Mouse (Mus musculus) CD4-positive, CD25-positive, alpha-beta regulatory T cell, adult 2 months (primary cell): Measurements from ENCODE around the gene Antxr1.

Experiments used
- DNase-seq: peaks from one replicate; pipeline ENCODE4 v3.0.0-alpha.2; 2012; ENCODE audit warnings: low read depth, low spot score

Antxr1 gene

DNA sequence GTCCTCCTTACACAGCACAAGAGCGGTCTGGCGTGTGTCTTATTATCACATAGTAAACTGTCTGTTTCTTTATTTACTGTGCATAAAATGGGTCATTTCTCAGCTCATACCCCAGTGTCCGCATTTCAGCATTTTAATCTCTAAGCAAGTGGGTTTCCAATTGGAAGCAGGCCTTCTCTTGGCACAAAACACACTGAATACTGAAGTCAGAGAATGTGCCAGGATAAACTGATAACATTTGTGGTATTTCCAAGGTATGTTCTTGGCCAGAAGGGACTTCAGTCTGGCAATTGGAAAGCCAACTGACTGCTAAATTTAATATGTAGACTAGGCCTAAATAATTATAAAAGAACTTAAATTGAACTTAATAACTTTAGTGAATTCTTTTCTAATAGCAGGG, 84.9 kb downstream of the Antxr1 start:
- no peak for DNase-seq

DNA sequence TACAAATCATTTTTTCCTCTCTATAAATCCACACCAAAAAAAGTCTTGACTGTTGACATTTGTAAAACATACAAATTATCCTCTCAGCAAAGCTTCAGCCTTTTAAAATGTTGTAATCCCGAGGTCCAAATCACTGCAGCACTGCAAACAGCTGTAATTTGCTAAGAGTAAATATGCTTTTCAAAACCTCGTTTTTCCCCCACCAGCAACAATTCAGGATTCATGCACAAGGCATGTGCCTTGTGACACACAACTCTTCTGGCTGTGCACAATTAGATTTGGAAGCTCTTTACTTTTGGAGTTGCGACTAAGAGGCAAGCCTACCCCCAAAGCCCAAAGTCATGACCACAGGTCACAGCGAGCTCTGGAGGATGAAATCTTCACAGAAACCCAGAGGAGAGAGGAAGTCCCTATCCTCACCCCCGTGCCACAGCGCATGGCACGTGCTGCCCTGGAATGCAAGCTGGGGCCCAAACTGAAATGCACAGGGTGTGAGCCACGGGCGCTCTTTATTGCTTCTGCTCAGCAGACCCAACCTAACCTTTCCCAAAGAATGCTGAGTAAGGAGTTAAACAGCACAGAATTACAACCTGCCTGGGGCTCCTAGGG, 87.3 kb downstream of the Antxr1 start:
- no peak for DNase-seq

DNA sequence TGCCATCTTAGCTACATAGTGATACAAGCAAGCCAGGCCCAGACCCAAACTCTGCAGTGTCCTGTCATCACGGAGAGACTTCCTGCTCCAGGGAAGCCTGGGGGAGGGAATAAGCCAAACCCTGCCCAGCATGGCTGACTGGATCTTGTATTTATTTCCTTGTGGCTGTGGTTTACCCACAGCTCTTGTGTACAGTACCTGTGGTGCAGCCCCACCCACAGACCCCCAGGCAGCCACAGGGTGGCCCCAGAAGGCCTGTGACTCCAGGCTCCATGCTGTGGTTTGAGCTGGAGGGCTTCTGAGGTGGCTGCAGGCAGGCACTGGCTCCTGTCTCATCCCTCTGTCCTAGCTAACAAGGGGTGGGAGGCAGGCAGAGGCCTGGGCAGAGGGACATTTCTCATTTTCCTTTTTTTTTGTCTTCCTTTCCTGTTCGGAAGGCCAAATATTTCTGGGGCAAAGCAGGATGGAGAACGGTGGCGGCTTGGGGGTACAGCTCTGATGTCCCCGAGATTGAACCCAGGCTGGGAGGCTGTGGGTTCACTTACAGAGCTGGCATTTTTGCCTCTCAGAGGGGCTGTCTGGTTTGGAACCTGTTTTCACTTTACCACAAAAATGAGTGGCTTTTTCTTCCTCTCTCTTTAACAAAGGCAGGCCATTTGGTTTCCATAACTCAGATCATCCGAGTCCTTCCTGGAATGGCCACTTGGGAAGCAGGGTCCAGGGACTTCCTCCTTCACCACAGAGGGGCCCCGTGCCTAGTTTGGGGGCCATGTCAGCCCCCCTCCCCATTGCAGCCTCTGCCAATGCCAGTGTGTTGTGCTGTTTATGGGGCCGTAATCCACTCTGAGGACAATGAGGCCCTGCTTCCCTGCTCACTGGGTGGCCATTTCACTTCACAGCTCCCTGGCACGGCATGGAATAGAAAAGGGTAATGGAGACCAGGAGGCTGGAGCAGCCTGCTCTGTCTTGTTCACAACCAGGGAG, 91.2 kb downstream of the Antxr1 start:
- no peak for DNase-seq

DNA sequence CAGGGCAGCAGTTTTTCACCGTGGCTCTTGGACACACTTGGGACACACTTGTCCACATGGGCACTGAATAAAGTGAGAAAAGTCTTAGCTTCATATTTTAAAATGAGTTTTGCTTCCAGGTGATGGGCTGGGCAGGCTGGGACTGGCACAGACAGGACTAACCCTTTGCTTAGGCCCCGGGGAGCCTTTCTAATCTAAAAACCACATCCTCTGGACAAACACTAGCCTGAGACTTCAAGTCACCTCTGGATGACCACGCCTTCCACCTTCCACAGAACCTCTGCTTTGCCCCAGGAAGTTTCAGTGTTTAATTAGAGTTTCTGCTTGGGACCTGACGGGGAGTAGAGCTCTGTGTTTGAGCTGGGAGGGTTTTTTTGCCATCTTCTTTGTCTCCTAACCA, 98.4 kb downstream of the Antxr1 start:
- no peak for DNase-seq

DNA sequence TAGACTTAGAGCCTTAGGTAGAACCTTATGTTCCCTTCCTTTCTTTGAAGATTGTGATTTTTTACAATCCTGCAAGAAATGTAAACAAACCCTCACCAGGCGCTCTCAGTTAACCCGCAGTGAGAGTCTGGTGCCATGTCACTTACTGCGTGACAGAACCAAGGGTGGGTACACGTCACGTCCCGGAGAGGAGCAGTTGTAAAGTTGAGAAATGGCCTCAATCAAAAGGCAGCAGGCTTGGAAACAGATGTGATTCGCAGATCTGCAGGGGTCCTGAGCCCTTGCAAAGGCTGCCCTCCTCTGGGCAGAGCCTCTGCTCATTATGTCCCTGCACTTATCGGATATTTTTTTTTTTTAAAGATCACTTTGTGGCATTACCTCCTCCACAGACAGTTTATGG, 99.6 kb downstream of the Antxr1 start:
- DNase-seq: no peak

DNA sequence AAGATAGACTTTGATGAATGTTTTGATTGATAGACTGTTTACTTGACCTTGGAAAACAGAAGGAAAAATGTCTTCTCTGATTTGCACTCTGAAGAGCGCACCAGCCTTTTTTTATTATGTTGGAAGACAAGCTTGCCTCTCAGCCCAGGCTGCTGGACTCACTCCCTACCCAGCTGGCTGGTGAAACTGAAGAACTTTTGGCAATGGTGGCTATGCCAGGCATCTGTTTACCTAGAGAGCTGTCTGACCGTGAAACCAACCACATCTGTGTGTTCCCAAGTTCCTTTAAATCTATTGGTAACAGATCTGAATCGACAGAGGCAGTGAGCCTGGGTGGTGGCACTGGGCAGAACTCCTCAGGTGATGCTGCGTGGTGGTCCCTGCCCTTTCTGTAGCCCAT, 102.5 kb downstream of the Antxr1 start:
- no peak for DNase-seq

DNA sequence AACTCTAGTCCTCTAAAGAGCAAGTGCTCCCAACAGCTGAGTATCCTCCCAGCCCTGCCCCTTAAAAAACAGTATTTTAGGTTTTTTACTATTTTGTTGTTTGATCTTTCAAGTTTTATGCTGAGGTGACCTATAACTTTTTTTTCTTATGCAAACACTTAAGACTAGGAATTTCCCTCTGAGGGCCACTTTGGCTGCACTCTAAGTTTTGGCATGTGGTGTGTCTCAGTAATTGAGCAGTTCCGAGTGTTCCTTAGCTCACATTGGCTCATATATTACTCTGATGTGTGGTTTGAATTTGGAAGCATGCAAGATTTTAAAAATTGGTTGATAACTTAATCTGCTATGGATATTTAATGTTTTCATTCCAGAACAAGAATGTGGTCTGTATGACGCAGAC, 105.6 kb downstream of the Antxr1 start:
- DNase-seq: no peak

DNA sequence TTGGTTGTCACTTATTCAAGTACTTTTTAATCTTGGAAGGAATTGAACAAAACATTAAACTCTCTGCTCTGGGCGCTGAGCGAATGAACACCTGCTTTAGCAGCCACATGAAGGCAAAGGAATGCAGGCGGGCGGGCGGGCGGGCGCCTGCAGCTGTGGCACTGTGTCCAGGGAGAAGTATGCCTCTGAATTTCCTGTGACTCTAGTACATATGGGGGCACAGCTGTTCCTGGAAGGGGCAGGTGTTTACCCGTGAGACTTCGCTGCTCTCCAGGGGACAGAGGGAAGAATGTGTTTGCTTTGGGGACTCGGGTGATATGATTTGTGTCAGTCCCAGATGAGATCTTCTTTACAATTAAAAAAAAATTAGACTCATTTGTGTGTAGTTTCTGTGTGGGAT, 107.7 kb downstream of the Antxr1 start:
- DNase-seq: no peak

DNA sequence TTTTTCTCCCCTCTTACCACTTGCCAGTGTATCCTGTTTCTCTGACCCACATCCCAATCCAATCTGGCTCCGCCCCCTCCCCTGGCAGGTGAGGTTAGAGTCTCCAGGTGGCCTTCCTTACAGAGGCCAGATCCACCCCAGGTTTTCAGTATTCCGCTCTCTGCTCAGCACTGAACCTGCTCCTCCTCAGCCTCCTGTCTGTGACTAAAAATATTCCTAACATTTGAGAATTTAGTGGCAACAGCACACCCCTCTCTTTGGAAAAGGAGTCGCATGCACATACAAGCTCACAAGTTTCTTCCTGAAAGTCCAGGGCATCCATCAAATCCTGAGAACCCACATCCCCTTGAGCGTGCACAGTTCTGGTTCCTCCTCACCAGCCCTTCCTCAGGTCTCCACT, 109.3 kb downstream of the Antxr1 start:
- no peak for DNase-seq

DNA sequence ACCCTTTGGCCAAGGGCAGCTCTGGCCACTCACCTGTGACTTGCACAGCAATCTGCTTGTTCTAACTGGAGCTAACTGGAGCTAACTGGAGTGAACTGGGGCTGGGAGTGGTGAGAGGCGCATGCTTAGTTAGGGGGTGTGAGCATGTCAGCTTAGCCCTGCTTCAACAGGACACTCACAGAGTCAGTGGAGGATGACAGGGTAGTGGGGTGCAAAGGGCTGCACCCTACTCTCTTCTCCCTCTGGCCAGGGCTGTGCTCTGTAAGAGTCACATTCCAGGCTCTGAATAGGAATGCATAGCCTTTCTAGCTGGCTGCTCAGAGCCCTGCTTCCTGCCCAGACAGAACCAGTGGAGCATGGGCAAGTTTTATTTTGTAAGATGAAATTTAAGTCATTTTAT, 110.3 kb downstream of the Antxr1 start:
- no peak for DNase-seq

DNA sequence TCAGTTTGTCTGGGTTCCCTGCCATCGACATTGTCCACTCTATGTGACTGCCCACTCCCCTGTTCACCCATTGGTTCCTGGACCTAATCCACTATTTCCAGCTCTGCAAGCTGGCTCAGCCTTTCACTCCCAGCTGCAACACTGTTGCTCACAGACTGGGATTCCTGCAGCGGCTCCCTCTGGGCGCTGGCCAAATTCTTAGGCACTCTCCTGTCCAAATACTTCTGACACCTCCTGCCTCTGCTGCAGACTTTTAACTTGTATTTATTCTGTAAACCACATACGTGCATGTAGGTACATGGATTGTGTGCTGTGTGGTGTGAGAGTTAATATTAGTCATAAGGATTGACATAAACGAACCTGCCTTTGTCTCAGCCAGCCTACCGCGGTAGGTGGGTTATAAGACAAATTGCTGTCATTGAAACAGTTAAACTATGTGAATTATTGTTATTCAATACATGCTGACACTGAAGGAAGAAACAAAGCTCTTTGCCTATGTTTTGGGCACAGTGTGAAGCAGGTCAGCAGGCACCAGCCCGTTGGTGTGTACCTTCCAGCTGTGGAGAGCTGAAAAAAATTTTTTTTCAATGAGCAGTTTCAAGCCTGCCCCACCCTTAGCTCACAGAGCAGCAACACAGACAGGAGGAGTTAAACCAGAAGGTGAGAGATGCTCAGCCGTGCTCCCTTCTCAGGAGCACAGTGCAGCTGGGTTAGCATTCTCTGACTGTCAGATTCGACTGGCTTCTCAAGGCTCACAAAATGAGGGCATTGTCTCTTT, 112.6 kb downstream of the Antxr1 start:
- no peak for DNase-seq

DNA sequence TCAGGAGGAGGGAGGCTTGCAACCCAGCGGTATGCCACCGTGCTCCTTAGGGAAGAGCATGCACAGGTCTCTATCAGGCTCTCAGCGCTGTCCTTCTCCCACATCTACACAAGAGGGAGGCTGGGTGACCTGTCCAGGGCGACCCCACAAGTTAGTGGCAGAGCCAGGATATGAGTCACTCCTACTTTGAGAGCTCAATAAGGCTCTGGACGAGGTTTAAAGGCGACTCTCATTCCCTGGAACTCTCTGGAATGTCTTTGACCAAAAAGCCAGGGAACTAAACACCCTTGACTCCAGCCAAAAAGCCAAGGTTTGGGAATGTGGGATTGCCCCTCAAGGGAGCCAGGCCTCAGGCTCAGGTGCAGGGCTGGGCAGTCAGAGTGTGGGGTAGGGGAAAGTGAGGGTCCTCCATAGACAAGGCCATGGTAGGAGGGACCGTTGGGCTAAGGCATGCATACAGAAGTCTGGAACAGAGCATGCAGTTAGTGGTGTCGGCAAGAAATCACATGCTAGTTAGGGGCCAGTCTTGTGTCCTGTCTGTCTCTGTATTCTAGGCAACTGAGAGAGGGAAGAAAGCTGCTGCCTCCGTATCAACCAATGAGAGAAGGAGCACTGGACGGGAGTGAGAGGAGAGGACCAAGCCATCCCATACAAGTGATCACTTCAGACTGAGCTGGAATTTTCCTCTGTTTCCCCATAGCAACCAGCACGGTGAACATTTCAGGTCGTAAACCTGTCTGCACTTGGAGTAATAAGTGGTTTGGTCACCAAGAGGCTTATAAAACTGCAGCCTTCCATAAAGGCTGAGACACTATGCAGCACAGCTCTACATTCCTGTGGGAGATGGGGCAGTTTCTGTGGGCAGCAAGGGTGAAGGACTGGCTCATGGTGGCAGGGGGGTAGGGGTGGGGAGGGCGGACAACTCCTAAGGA, 116.3 kb downstream of the Antxr1 start:
- DNase-seq: no peak

DNA sequence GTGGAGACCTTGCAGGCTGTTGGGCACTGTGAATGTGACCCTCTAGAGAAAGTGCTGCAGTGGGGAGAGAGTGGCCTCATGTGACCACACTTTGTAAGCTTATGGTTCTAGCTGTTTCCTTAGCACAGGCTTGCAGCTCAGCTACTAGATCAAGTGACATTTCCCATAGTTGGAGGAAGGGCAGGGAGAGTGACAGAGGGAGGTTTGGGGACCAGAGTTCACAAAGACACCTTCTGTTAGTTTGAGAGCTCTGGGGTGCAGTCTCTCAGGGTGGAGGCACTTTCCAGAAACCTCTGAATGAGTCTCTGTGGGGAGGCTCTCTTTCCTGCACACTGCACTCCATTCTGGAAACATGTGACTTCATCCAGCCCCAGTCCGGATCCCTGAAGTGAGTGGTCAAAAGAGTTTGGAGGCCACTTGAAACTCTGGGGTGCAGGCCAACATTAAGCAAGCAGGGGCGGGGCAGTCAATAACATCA, 119.5 kb downstream of the Antxr1 start:
- no peak for DNase-seq

DNA sequence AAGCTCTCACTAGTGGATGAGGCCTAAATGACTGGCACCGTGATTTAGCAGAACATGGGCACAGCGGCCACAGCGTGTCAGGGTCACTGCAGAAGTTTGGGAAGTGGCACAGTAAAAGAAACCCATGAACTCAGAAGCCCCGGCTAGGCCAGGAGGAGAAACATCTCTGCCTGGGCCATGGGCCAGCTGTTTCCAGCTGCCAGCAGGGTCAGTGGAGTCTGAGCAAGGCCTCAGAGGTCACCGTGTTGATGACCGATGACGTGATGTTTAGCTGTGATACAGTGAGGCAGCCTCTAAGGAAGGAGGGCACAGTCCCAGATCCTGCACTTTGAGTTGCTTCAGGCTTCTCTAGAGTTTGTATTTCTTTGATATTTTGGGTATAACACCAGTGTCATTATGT, 122.4 kb downstream of the Antxr1 start:
- no peak for DNase-seq

DNA sequence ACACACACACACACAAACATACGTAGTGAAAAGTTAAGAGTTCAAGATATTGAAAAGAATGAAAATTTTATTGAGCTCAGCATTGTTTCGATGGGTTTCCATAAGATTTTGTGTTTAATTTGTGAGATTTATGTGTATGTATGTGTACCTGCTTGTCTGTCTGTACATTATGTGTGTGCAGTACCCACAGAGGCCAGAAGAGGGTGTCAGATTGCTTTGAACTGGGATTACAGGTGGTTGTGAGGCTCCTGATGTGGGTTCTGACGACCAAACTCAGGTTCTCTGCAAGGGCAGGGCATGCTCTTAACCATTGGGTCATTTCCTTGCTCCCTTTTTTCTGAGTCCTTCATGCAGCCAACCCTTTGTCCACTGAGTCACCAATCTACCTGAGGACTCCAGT, 124.1 kb downstream of the Antxr1 start:
- no peak for DNase-seq

DNA sequence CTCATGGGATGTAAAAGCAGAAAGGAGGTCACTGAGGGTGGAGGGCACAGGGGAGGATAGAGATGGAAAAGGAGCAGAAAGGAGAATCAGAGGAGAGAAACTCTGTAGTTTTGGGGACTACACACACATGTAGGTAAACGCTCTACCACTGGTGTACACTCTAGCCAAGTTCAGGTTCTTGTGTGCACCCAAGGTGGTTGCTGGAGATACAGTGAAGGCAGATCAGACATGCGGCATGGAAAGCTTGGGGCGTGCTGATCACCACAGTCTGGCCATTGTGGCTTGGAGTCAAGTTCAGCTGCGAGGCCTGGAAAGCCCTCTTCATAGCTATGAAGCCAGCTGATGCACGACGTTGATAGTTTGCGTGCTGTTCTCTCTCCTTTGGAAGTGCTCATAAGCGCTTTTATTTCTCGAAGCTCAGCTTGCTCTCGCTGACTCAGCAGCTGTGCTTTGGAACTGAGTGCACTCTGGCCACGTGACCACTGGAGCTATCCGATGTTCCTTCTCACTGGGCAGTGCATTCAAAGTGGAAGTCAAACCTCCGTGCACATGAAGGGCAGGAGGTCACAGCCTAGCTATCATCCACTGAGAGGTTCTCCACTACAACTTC, 128.1 kb downstream of the Antxr1 start:
- DNase-seq: no peak

DNA sequence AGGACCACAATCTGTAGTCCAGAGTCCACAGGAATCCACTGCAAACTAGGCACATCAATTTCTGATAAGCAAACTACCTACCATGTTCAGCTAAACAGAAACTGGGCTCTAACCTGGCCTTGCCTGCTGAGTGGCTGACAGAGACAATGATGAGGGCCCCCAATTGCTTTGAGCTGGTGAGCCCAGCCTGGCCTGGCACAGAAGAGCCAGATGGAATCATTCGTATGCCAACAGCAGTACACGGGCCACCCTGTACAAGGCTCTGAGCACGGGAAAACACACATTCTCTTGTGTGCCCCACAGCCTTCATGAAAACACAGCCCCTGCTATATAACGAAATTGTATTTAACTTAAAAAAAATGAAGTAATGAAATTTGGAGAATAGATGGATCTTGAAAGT, 128.8 kb downstream of the Antxr1 start:
- DNase-seq: no peak

DNA sequence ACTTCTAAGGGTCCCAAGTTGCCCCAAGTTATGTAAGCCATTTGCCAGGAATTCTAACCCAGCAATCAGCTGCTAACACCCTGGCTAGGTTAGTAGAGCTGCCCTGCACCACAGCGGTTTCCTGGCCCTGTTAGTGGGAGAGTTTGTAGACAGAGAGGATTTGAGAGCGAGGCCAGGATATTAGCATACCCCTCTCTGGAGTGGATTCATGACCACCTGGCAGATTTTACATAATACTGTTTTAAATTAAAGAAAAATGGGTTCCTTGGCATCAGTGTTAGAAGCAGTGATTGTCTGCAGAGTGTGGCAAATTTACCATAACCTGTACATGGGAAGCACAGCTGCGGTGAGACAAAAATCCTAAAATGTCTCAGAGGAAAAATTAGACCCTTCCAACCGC, 132.2 kb downstream of the Antxr1 start:
- DNase-seq: no peak

DNA sequence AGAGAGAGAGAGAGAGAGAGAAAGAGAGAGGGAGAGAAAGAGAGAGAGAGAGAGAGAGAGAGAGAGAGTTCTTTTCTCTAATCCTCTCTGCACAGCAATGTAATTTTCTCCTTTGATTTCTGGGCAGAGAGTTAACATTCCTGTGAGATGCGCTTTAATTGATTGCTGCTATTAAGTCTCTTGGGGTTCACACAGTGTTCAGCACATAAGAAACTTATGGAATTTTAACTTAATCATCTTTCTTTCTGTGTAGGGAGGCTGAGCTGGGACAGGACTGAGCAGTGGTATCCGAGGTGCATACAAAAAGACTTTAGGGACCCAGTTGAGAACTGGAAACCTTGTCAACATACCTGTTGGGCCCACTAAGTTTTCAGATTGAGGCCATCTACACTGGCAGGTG, 132.6 kb downstream of the Antxr1 start:
- no peak for DNase-seq

DNA sequence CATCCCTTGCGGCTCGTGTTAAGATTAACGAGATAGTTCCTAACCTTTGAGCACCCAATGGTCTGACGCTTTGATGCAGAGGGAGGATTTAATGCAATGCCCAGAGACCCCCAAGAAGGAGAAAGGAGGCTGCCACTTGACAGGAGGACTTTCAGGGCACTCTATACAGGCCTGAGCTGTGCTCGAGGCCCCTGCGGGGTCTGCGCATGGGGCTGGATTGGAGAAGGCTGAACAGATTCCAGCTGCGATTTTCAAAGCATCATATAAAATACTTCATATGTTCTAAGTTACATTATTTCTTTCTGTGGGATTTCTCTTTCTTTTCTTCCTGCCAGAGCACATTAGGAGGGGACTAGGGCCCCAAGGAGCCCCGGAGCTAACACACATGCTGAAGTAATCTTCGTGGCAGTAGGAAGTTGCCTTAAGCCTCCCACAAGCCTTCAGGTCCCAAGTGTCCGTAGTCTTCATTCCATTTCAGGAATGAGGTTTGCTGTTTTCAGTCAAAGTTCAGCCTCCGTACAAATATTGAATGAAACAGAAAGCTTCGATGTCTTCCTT, 133.5 kb downstream of the Antxr1 start:
- no peak for DNase-seq
